Mouse (Mus musculus) cerebellum, adult 11-12 months (tissue): ENCODE data around the gene Rab1b.

ENCODE experiments used
- DNase-seq: peaks from one replicate; pipeline ENCODE4 v3.0.0; 2022

Gene Rab1b

GRCm38 (mm10) chr19:5049325-5049724 is 57.5 kb downstream of the Rab1b start:
- no peak for DNase-seq
